Mouse (Mus musculus) olfactory bulb, adult 2 months (tissue): ENCODE measurements around the gene Bcl2. TPM values are rescaled to one million over a fixed set of nuclear protein-coding genes. Genes with fewer than 3 reads are reported as not detected.

ENCODE experiments used
- H3K27ac ChIP-seq: fragments of 200-500 bp; 2 replicates; pipeline ENCODE4 v1.5.1; 2012; ENCODE audit warnings: low read depth, low read length; ENCODE audit not compliant: insufficient read depth
- H3K4me1 ChIP-seq: fragments of 200-500 bp; 2 replicates; pipeline ENCODE4 v1.6.1; 2012; ENCODE audit warnings: low read length; ENCODE audit not compliant: control insufficient read depth, insufficient read depth
- H3K4me3 ChIP-seq: fragments of 200-500 bp; 2 replicates; pipeline ENCODE4 v1.5.1; 2012; ENCODE audit warnings: mild to moderate bottlenecking, low read depth, low read length, moderate library complexity; ENCODE audit not compliant: insufficient read depth
- CTCF ChIP-seq: fragments of 200-500 bp; IDR thresholded peaks from 2 replicates; pipeline ENCODE4 v1.5.1; 2012; ENCODE audit warnings: low read depth, mild to moderate bottlenecking, low read length, moderate library complexity; ENCODE audit not compliant: insufficient read depth
- POLR2A ChIP-seq: fragments of 200-500 bp; IDR thresholded peaks from 2 replicates; pipeline ENCODE4 v1.6.1; 2012; ENCODE audit warnings: mild to moderate bottlenecking, low read depth, low read length, moderate library complexity; ENCODE audit not compliant: insufficient read depth
- WGBS: fragments of 180-500 bp; shearing (Covaris S2); methylation state at CpG from one replicate; pipeline ENCODE4 v1.1.7; 2018; 5-methylcytosine and 5-hydroxymethylcytosine counted together
- polyA plus RNA-seq: library from polyadenylated mRNA; stranded (reverse); fragments of >200 nt; gene quantifications from 2 replicates; pipeline ENCODE4 v1.2.4, GENCODE M21; 2012; ENCODE audit warnings: low replicate concordance; ENCODE audit not compliant: missing spikeins, insufficient read depth, insufficient read length

Bcl2 gene
- polyA plus RNA-seq, 1 experiment, result not detected

GRCm38 (mm10) chr1:106662486-106662885 is 51.6 kb downstream of the Bcl2 start:
- Histone ChIP-seq H3K27ac (no peak overlapping the region), H3K4me3 (no peak overlapping the region), H3K4me1 (no peaks in the 10 kb centered on the region; the same call in 1 of the 2 replicates)
- WGBS, result 86% methylated on average over 5 of the region's 5 CpGs
- no peak for TF ChIP-seq POLR2A
- no peak for TF ChIP-seq CTCF

- TF ChIP-seq POLR2A (no peak), CTCF (no peak)
- no peak overlapping the region for H3K4me3 ChIP-seq
- no peaks in the 10 kb centered on the region for H3K4me1 ChIP-seq
- H3K27ac ChIP-seq, result no peak overlapping the region
- WGBS, result 94% methylated on average over 5 of the region's 5 CpGs
Observed at GRCm38 (mm10) chr1:106658293-106658847, 55.7 kb downstream of the Bcl2 start.

- TF ChIP-seq POLR2A, result no peak
- TF ChIP-seq CTCF, result no peak
- Histone ChIP-seq H3K4me3 (no peak overlapping the region), H3K4me1 (peaks cover 2% of the 10 kb centered on the region; the same call in 1 of the 2 replicates), H3K27ac (no peak overlapping the region)
- WGBS, result 81% methylated on average over 5 of the region's 5 CpGs
Observed at GRCm38 (mm10) chr1:106656207-106656738, 57.8 kb downstream of the Bcl2 start.

- Histone ChIP-seq H3K4me3 (no peak overlapping the region), H3K4me1 (peaks cover 4% of the 10 kb centered on the region; the same call in 1 of the 2 replicates), H3K27ac (no peak overlapping the region)
- WGBS, result 94% methylated on average over 6 of the region's 6 CpGs
- TF ChIP-seq CTCF (no peak), POLR2A (no peak)
Observed at GRCm38 (mm10) chr1:106654254-106654653, 59.8 kb downstream of the Bcl2 start.

GRCm38 (mm10) chr1:106653441-106653860 is 60.6 kb downstream of the Bcl2 start:
- Histone ChIP-seq H3K4me1 (peaks cover 4% of the 10 kb centered on the region; the same call in 1 of the 2 replicates), H3K27ac (no peak overlapping the region), H3K4me3 (no peak overlapping the region)
- 45% methylated on average over 4 of the region's 4 CpGs for WGBS
- TF ChIP-seq CTCF (no peak), POLR2A (no peak)

DNA sequence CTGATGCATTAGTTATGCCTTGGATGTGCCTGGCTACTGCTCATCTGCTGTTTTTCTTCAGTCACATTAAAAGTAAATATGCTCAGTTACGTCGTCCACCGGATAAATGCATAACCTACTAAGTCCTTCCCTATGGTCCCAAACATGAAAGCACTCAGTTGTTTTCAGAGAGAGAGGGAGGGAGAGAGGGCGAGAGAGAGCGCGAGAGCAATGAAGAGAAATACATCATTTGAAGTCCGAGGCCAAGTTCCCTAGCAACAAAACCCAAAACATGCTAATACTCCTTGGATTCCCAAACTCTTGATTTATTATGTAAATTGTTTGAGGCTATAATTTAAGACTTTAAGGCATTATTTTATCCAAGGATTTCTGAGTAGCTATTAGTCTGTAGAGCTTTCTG is 62.9 kb downstream of the Bcl2 start:
- WGBS, result 49% methylated on average over 7 of the region's 7 CpGs
- peaks cover 4% of the 10 kb centered on the region; the same call in 1 of the 2 replicates for H3K4me1 ChIP-seq
- no peak overlapping the region for H3K4me3 ChIP-seq
- no peak overlapping the region for H3K27ac ChIP-seq
- no peak for TF ChIP-seq POLR2A
- no peak for TF ChIP-seq CTCF

DNA sequence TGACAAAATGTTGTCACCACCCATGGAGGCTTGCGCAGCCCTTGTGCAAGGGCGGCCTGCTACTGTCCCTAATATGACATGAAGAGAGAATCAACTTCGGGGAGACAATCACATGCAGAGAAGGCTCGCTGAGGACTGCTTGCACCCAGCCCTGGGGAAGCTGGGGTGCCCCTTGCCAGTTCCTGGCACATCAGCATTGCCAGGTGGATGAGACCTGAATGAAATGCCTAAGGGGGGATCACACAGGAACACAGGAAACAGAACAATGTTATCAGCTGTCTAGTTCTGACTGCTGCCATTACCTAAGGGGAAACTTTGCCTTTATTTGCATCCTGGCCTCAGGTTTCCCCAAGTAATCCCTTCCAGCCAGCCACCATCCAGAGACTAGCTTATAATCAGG is 63.6 kb downstream of the Bcl2 start:
- Histone ChIP-seq H3K4me3 (no peak overlapping the region), H3K27ac (no peak overlapping the region), H3K4me1 (peaks cover 4% of the 10 kb centered on the region; the same call in 1 of the 2 replicates)
- TF ChIP-seq POLR2A (no peak), CTCF (no peak)
- 86% methylated on average over 4 of the region's 4 CpGs for WGBS

DNA sequence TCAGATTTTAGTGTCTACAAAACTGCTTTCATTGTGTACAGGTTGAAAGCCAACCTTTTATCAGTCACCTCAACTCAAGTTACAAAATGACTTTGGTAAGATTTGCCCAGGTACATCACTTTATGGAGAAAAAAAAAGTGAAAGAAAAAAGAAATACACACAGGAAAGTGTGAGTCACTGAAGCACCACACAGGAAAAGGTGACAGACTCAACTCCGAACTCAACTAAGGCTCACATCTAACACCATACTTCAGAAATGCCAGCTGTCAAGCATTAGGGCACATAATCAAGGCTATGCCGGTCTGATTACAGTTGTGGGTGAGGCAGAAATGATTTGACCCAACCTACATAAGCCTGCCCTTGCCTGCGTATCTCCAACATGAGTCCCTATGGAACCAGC is 66.7 kb downstream of the Bcl2 start:
- no peak for TF ChIP-seq CTCF
- no peak for TF ChIP-seq POLR2A
- H3K4me3 ChIP-seq, result no peak overlapping the region
- peaks cover 2% of the 10 kb centered on the region; the same call in 1 of the 2 replicates for H3K4me1 ChIP-seq
- 89% methylated on average over 3 of the region's 3 CpGs for WGBS
- H3K27ac ChIP-seq, result no peak overlapping the region

DNA sequence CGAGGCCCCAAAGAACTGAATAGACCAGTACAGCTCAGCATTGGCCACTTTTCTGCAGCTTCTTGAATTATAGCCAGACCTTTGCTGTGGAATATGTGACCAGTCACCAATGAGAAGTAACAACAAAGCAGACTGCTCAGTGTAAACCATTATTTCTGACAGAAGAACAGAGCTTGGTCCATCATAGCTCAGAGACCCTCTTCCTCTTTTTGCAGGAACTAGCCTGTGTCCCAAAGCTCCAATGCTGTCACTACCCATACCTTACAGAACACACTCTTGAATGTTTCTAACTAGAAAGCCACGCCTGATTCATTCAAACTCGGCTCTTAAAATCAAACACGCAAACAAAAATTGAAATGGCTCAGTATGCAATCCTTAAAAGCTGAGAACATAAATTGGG is 69.5 kb downstream of the Bcl2 start:
- Histone ChIP-seq H3K4me1 (no peaks in the 10 kb centered on the region), H3K4me3 (no peak overlapping the region), H3K27ac (no peak overlapping the region)
- no peak for TF ChIP-seq POLR2A
- TF ChIP-seq CTCF, result no peak
- WGBS, result 81% methylated on average over 4 of the region's 4 CpGs
